Mouse (Mus musculus): ENCODE data around the gene Oxsm.

Oxsm gene

GRCm38 (mm10) chr14:16242193-16242815, 7.3 kb downstream of the Oxsm start:
- peak in 1 of 2 experiments; percentile 2 for DNase-seq (ENCODE audit: low spot score in 2 of 2)

GRCm38 (mm10) chr14:16236466-16236865, 13.1 kb downstream of the Oxsm start:
- no peak for DNase-seq (ENCODE audit: low spot score in 2 of 2)

GRCm38 (mm10) chr14:16233515-16233914, 16.1 kb downstream of the Oxsm start:
- no peak for DNase-seq (ENCODE audit: low spot score in 2 of 2)

GRCm38 (mm10) chr14:16230581-16230980, 19.0 kb downstream of the Oxsm start:
- DNase-seq (ENCODE audit: low spot score in 2 of 2) = no peak

GRCm38 (mm10) chr14:16229395-16229794, 20.2 kb downstream of the Oxsm start:
- no peak for DNase-seq (ENCODE audit: low spot score in 2 of 2)

GRCm38 (mm10) chr14:16219015-16219414, 30.6 kb downstream of the Oxsm start:
- no peak for DNase-seq (ENCODE audit: low spot score in 2 of 2)

- DNase-seq (ENCODE audit: low spot score in 2 of 2) = no peak
Observed at GRCm38 (mm10) chr14:16207722-16208121, 41.9 kb downstream of the Oxsm start.

- no peak for DNase-seq (ENCODE audit: low spot score in 2 of 2)
Observed at GRCm38 (mm10) chr14:16201673-16202072, 47.9 kb downstream of the Oxsm start.

GRCm38 (mm10) chr14:16200969-16201638, 48.5 kb downstream of the Oxsm start:
- DNase-seq (ENCODE audit: low spot score in 2 of 2) = no peak

- no peak for DNase-seq (ENCODE audit: low spot score in 2 of 2)
Observed at GRCm38 (mm10) chr14:16200220-16200912, 49.2 kb downstream of the Oxsm start.

- no peak for DNase-seq (ENCODE audit: low spot score in 2 of 2)
Observed at GRCm38 (mm10) chr14:16196518-16196917, 53.1 kb downstream of the Oxsm start.

- DNase-seq (ENCODE audit: low spot score in 2 of 2) = no peak
Observed at GRCm38 (mm10) chr14:16195486-16195885, 54.1 kb downstream of the Oxsm start.

- no peak for DNase-seq (ENCODE audit: low spot score in 2 of 2)
Observed at GRCm38 (mm10) chr14:16194125-16194524, 55.5 kb downstream of the Oxsm start.

GRCm38 (mm10) chr14:16189142-16189541, 60.5 kb downstream of the Oxsm start:
- DNase-seq (ENCODE audit: low spot score in 2 of 2) = no peak
